Mouse (Mus musculus): ENCODE data around the gene Cln5. TPM values are rescaled to one million over a fixed set of nuclear protein-coding genes. Genes with fewer than 3 reads are reported as not detected.

Cln5 gene
- 7.8 and 10.4 TPM in 2 replicates for total RNA-seq (2014; rRNA removed)
- polyA plus RNA-seq (2015; fragmentation: Nextera tagmentation; extraction: Ambion mirVana) = 10.6 and 11.5 TPM in 2 replicates

- Histone ChIP-seq H3K4me2 (ENCODE audit: low read depth, low read length, poor library complexity, severe bottlenecking) (peak within 1 kb of the TSS; percentile 70), H3K4me3 (ENCODE audit: low read depth, low read length) (peak within 1 kb of the TSS; percentile 63), H3K27me3 (ENCODE audit: insufficient read depth, low read length) (no peaks in the 10 kb centered on the region), H3K36me3 (ENCODE audit: insufficient read depth, low read length) (peaks cover 11% of the 10 kb centered on the region), H3K9me3 (ENCODE audit: low read length) (no peaks in the 10 kb centered on the region), H3K9ac (replicated peaks; ENCODE audit: low read length, poor library complexity, severe bottlenecking) (peak within 1 kb of the TSS; percentile 58), H3K27ac (ENCODE audit: low read depth, low read length) (peak within 1 kb of the TSS; percentile 63), H3K4me1 (ENCODE audit: insufficient read depth, low read length) (peaks cover 3% of the 10 kb centered on the region; the same call in 1 of the 2 replicates)
- ATAC-seq (ENCODE audit: low FRiP score) = peak; percentile 97
- DNase-seq (ENCODE audit: low spot score) = peak; percentile 97
- under 1% methylated on average over 65 of the region's 65 CpGs for WGBS
- peak; percentile 69 for TF ChIP-seq CTCF (IDR thresholded peaks at IDR 0.05)
Measured at GRCm38 (mm10) chr14:103069864-103070611, at the start of gene Cln5. Gene Cln5, plus strand, starts transcription at chr14:103070216.

GRCm38 (mm10) chr14:103029203-103029602 lies 40.8 kb upstream of the Cln5 start:
- no peaks in the 10 kb centered on the region for H3K9me3 ChIP-seq (ENCODE audit: low read length)
- H3K27me3 ChIP-seq (ENCODE audit: insufficient read depth, low read length) = no peaks in the 10 kb centered on the region
- no peak overlapping the region for H3K9ac ChIP-seq (replicated peaks; ENCODE audit: low read length, poor library complexity, severe bottlenecking)
- DNase-seq (ENCODE audit: low spot score) = no peak
- ATAC-seq (ENCODE audit: low FRiP score) = no peak
- no peaks in the 10 kb centered on the region for H3K36me3 ChIP-seq (ENCODE audit: insufficient read depth, low read length)
- TF ChIP-seq CTCF (IDR thresholded peaks at IDR 0.05) = no peak
- no peaks in the 10 kb centered on the region for H3K4me1 ChIP-seq (ENCODE audit: insufficient read depth, low read length)
- 82% methylated on average over 2 of the region's 2 CpGs for WGBS
- H3K27ac ChIP-seq (ENCODE audit: low read depth, low read length) = no peak overlapping the region
- no peak overlapping the region for H3K4me2 ChIP-seq (ENCODE audit: low read depth, low read length, poor library complexity, severe bottlenecking)
- H3K4me3 ChIP-seq (ENCODE audit: low read depth, low read length) = no peak overlapping the region

- ATAC-seq (ENCODE audit: low FRiP score) = no peak
- TF ChIP-seq CTCF (IDR thresholded peaks at IDR 0.05) = no peak
- no peaks in the 10 kb centered on the region for H3K27me3 ChIP-seq (ENCODE audit: insufficient read depth, low read length)
- no peak overlapping the region for H3K4me2 ChIP-seq (ENCODE audit: low read depth, low read length, poor library complexity, severe bottlenecking)
- H3K36me3 ChIP-seq (ENCODE audit: insufficient read depth, low read length) = no peaks in the 10 kb centered on the region
- no peak for DNase-seq (ENCODE audit: low spot score)
- no peak overlapping the region for H3K9ac ChIP-seq (replicated peaks; ENCODE audit: low read length, poor library complexity, severe bottlenecking)
- 79% methylated on average over 10 of the region's 10 CpGs for WGBS
- H3K27ac ChIP-seq (ENCODE audit: low read depth, low read length) = no peak overlapping the region
- no peak overlapping the region for H3K4me3 ChIP-seq (ENCODE audit: low read depth, low read length)
- no peaks in the 10 kb centered on the region for H3K9me3 ChIP-seq (ENCODE audit: low read length)
- H3K4me1 ChIP-seq (ENCODE audit: insufficient read depth, low read length) = no peaks in the 10 kb centered on the region
Measured at GRCm38 (mm10) chr14:103033271-103033823, 36.7 kb upstream of the Cln5 start.

GRCm38 (mm10) chr14:103034076-103034475 lies 35.9 kb upstream of the Cln5 start:
- no peak overlapping the region for H3K4me2 ChIP-seq (ENCODE audit: low read depth, low read length, poor library complexity, severe bottlenecking)
- no peak for ATAC-seq (ENCODE audit: low FRiP score)
- no peak overlapping the region for H3K27ac ChIP-seq (ENCODE audit: low read depth, low read length)
- no peak overlapping the region for H3K4me3 ChIP-seq (ENCODE audit: low read depth, low read length)
- no peak for TF ChIP-seq CTCF (IDR thresholded peaks at IDR 0.05)
- WGBS = 77% methylated on average over 9 of the region's 9 CpGs
- no peaks in the 10 kb centered on the region for H3K27me3 ChIP-seq (ENCODE audit: insufficient read depth, low read length)
- no peaks in the 10 kb centered on the region for H3K36me3 ChIP-seq (ENCODE audit: insufficient read depth, low read length)
- H3K9ac ChIP-seq (replicated peaks; ENCODE audit: low read length, poor library complexity, severe bottlenecking) = no peak overlapping the region
- DNase-seq (ENCODE audit: low spot score) = no peak
- no peaks in the 10 kb centered on the region for H3K9me3 ChIP-seq (ENCODE audit: low read length)
- H3K4me1 ChIP-seq (ENCODE audit: insufficient read depth, low read length) = no peaks in the 10 kb centered on the region

- no peaks in the 10 kb centered on the region for H3K27me3 ChIP-seq (ENCODE audit: insufficient read depth, low read length)
- no peak overlapping the region for H3K4me2 ChIP-seq (ENCODE audit: low read depth, low read length, poor library complexity, severe bottlenecking)
- TF ChIP-seq CTCF (IDR thresholded peaks at IDR 0.05) = no peak
- H3K4me1 ChIP-seq (ENCODE audit: insufficient read depth, low read length) = no peaks in the 10 kb centered on the region
- 67% methylated on average over 3 of the region's 3 CpGs for WGBS
- H3K36me3 ChIP-seq (ENCODE audit: insufficient read depth, low read length) = no peaks in the 10 kb centered on the region
- DNase-seq (ENCODE audit: low spot score) (no peak), ATAC-seq (ENCODE audit: low FRiP score) (no peak)
- no peak overlapping the region for H3K9ac ChIP-seq (replicated peaks; ENCODE audit: low read length, poor library complexity, severe bottlenecking)
- no peak overlapping the region for H3K27ac ChIP-seq (ENCODE audit: low read depth, low read length)
- H3K4me3 ChIP-seq (ENCODE audit: low read depth, low read length) = no peak overlapping the region
- H3K9me3 ChIP-seq (ENCODE audit: low read length) = no peaks in the 10 kb centered on the region
Measured at GRCm38 (mm10) chr14:103037016-103037415, 33.0 kb upstream of the Cln5 start.

- no peak within 1 kb of the TSS for H3K9ac ChIP-seq (replicated peaks; ENCODE audit: low read length, poor library complexity, severe bottlenecking)
- DNase-seq (ENCODE audit: low spot score) (no peak), ATAC-seq (ENCODE audit: low FRiP score) (no peak)
- WGBS = 94% methylated on average over 2 of the region's 2 CpGs
- no peaks in the 10 kb centered on the region for H3K4me1 ChIP-seq (ENCODE audit: insufficient read depth, low read length)
- no peaks in the 10 kb centered on the region for H3K36me3 ChIP-seq (ENCODE audit: insufficient read depth, low read length)
- H3K27ac ChIP-seq (ENCODE audit: low read depth, low read length) = no peak within 1 kb of the TSS
- no peak for TF ChIP-seq CTCF (IDR thresholded peaks at IDR 0.05)
- H3K4me3 ChIP-seq (ENCODE audit: low read depth, low read length) = no peak within 1 kb of the TSS
- no peaks in the 10 kb centered on the region for H3K27me3 ChIP-seq (ENCODE audit: insufficient read depth, low read length)
- H3K9me3 ChIP-seq (ENCODE audit: low read length) = no peaks in the 10 kb centered on the region
- H3K4me2 ChIP-seq (ENCODE audit: low read depth, low read length, poor library complexity, severe bottlenecking) = no peak within 1 kb of the TSS
Measured at GRCm38 (mm10) chr14:103046677-103047076, 23.3 kb upstream of the Cln5 start, which contains the start of gene Acod1. Gene Acod1, plus strand, starts transcription at chr14:103046977.
